Mouse (Mus musculus) forebrain, embryonic 10.5 days (tissue): ENCODE data around the gene Ms4a10. TPM values are rescaled to one million over a fixed set of nuclear protein-coding genes. Genes with fewer than 3 reads are reported as not detected.

Experiments
- DNase-seq: peaks from one replicate; pipeline ENCODE4 v3.0.0-alpha.2; 2017; ENCODE audit warnings: low spot score; ENCODE audit errors: extremely low spot score
- H3K27ac ChIP-seq: fragments of 300-500 bp; sonication (generic); 2 replicates; pipeline ENCODE4 v1.5.1; 2016; ENCODE audit warnings: mild to moderate bottlenecking
- H3K27me3 ChIP-seq: fragments of 300-500 bp; sonication (generic); 2 replicates; pipeline ENCODE4 v1.6.1; 2016; ENCODE audit warnings: mild to moderate bottlenecking; ENCODE audit not compliant: poor library complexity, severe bottlenecking
- H3K36me3 ChIP-seq: fragments of 300-500 bp; sonication (generic); replicated peaks from 2 replicates; pipeline ENCODE4 v1.6.1; 2016; ENCODE audit warnings: mild to moderate bottlenecking, moderate library complexity
- H3K4me1 ChIP-seq: fragments of 300-500 bp; sonication (generic); 2 replicates; pipeline ENCODE4 v1.6.1; 2016
- H3K4me3 ChIP-seq: fragments of 300-500 bp; sonication (generic); 2 replicates; pipeline ENCODE4 v1.5.1; 2016; ENCODE audit warnings: mild to moderate bottlenecking, moderate library complexity
- H3K9me3 ChIP-seq: fragments of 300-500 bp; sonication (generic); 2 replicates; pipeline ENCODE4 v1.6.1; 2016; ENCODE audit warnings: mild to moderate bottlenecking, moderate library complexity
- WGBS: fragments of 180-500 bp; shearing (Covaris S2); methylation state at CpG from one replicate; pipeline ENCODE4 v1.1.7; 2016; 5-methylcytosine and 5-hydroxymethylcytosine counted together
- polyA plus RNA-seq: library from polyadenylated mRNA; unstranded; fragments of >200 nt; fragmentation: Nextera tagmentation; extraction: Ambion mirVana; gene quantifications from 2 replicates; pipeline ENCODE4 v1.2.1, GENCODE M21; 2016

Ms4a10 gene
- polyA plus RNA-seq = not detected in 2 replicates

DNA sequence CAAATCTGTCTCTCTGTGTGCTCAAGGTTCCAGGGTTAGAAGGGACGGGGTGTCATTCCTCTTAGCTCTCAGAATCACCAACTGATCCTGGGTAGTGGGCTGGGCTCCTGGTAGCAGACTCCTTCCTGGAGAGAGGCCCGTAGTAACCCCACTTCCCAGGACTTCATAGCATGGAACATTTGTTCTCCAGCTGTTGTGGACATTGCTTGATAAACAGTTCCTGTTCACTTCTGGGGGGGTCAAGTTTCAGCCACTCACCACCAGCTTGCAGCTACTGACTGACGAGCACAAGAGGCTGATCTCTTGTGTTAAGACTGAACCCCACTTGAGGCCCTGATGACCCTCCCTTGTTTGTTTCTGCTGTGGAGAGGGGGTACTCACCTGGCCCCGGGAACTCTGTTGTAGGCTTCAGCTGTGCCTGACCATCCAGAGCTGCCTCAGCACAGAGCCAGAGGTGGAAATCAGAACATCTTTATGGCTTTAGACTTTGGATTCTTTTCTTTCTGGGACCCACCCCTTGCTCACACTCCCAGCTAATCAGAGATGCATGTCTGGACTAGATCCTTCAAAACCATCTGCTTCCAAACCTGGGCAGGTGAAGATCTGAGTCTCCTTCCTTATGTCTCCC, at the start of gene Ms4a10:
Gene Ms4a10, minus strand, starts transcription at position 433 of the 628 bp plus-strand sequence.
- Histone ChIP-seq H3K9me3 (peaks cover 14% of the 10 kb centered on the region; the same call in 1 of the 2 replicates), H3K4me3 (no peak within 1 kb of the TSS), H3K27me3 (0 out of 2 replicates have a peak, but pooled peaks cover 7% of the 10 kb centered on the region), H3K4me1 (peaks cover 4% of the 10 kb centered on the region), H3K36me3 (no peaks in the 10 kb centered on the region), H3K27ac (no peak within 1 kb of the TSS)
- 73% methylated on average over 4 of the region's 4 CpGs for WGBS
- no peak for DNase-seq

GRCm38 (mm10) chr19:11022382-11022781, 47.9 kb upstream of the Ms4a10 start:
- H3K27ac ChIP-seq = no peak overlapping the region
- DNase-seq = no peak

GRCm38 (mm10) chr19:11017891-11018290, 43.4 kb upstream of the Ms4a10 start, which contains the start of gene Ms4a18:
Gene Ms4a18, minus strand, starts transcription at chr19:11018031.
- DNase-seq = no peak
- H3K27me3 ChIP-seq = no peaks in the 10 kb centered on the region
- no peaks in the 10 kb centered on the region for H3K9me3 ChIP-seq
- no peak within 1 kb of the TSS for H3K4me3 ChIP-seq
- 90% methylated on average over 3 of the region's 3 CpGs for WGBS
- no peak within 1 kb of the TSS for H3K27ac ChIP-seq
- H3K36me3 ChIP-seq = no peaks in the 10 kb centered on the region
- no peaks in the 10 kb centered on the region for H3K4me1 ChIP-seq

More at GRCm38 (mm10) chr19:11022382-11022781, 47.9 kb upstream of the Ms4a10 start:
- Histone ChIP-seq H3K4me1 (no peaks in the 10 kb centered on the region), H3K36me3 (no peaks in the 10 kb centered on the region), H3K27me3 (no peaks in the 10 kb centered on the region), H3K9me3 (no peaks in the 10 kb centered on the region), H3K4me3 (no peak overlapping the region)

- no peaks in the 10 kb centered on the region for H3K4me1 ChIP-seq
- 93% methylated on average over 2 of the region's 2 CpGs for WGBS
These were observed 42.8 kb upstream of the Ms4a10 start for GRCm38 (mm10) chr19:11017251-11017650.

DNA sequence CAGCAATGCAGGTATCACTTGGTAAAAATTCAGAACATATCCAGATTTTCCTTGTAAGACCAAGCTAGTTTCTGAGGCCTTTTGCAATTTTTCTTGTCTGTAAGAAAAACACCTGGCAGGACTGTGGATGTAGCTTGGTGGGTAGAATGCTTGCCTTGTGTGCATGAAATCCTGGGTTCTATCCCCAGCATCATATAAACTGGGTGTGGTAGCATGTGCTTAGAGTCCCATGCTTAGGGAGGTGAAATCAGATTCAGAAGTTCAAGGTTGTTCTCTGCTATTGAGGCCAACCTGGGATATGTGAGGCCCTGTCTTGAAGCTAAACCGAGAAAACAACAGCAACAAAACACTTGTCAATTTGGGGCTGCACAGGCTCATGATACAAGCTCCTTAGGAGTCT, 41.5 kb upstream of the Ms4a10 start:
- no peak for DNase-seq

More at GRCm38 (mm10) chr19:11017251-11017650, 42.8 kb upstream of the Ms4a10 start:
- Histone ChIP-seq H3K36me3 (no peaks in the 10 kb centered on the region), H3K4me3 (no peak overlapping the region), H3K27me3 (no peaks in the 10 kb centered on the region), H3K9me3 (no peaks in the 10 kb centered on the region), H3K27ac (no peak overlapping the region)
- no peak for DNase-seq

GRCm38 (mm10) chr19:11015468-11015867, 41.0 kb upstream of the Ms4a10 start:
- Histone ChIP-seq H3K27ac (no peak overlapping the region), H3K4me1 (no peaks in the 10 kb centered on the region), H3K27me3 (no peaks in the 10 kb centered on the region), H3K4me3 (no peak overlapping the region), H3K9me3 (no peaks in the 10 kb centered on the region), H3K36me3 (no peaks in the 10 kb centered on the region)
- no peak for DNase-seq

More for the DNA sequence above, 41.5 kb upstream of the Ms4a10 start:
- Histone ChIP-seq H3K36me3 (no peaks in the 10 kb centered on the region), H3K4me3 (no peak overlapping the region), H3K27me3 (no peaks in the 10 kb centered on the region), H3K27ac (no peak overlapping the region), H3K9me3 (no peaks in the 10 kb centered on the region), H3K4me1 (no peaks in the 10 kb centered on the region)
- 80% methylated on average over 1 of the region's 1 CpGs for WGBS

DNA sequence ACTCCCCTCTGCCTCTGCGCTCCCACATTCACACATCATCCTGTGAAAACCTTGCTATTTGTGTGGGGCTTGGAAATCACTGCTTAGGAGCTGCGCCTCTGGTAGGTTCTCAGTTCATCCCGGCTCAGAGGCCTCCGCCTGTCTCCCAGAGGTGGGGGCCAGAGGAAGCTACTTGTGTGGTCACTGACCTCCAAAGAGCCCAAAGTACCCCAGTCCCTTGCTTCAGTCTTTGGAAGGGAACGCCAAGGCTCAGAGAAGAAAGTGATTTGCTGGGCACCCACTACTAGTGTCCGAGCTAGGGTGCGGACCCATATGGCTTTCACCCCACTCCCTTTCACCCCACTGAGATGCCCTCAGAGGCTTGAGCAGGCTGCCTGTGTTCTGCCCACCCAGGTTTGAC, 18.7 kb upstream of the Ms4a10 start, which contains the start of gene Ms4a15:
Gene Ms4a15, minus strand, starts transcription at position 101 of the 400 bp plus-strand sequence.
- no peak within 1 kb of the TSS for H3K4me3 ChIP-seq
- WGBS = 88% methylated on average over 7 of the region's 7 CpGs

DNA sequence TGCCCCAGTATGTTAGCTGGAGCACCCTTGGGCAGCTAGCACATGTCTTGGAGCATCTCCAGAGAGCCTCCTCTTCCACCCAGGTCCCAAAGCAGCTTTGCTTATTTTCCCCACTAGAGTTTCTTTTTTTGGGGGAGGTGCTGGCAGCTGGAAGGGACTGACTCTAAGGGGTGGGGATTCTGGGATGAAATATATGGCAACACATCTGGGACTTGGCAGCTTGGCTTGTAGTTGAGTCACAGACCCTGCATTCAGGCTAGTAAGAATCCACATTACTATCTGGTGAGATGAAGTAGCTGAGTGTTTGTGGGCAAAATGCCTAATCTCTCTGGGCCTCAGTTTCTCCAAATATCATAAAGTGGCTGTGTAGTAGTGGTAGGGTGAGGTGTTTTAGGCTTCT, 17.4 kb upstream of the Ms4a10 start:
- Histone ChIP-seq H3K36me3 (no peaks in the 10 kb centered on the region), H3K27me3 (no peaks in the 10 kb centered on the region), H3K27ac (no peak overlapping the region), H3K4me3 (no peak overlapping the region), H3K4me1 (no peaks in the 10 kb centered on the region), H3K9me3 (no peaks in the 10 kb centered on the region)
- no peak for DNase-seq

More for the DNA sequence above, 18.7 kb upstream of the Ms4a10 start, which contains the start of gene Ms4a15:
- DNase-seq = no peak
- Histone ChIP-seq H3K27me3 (no peaks in the 10 kb centered on the region), H3K4me1 (no peaks in the 10 kb centered on the region), H3K27ac (no peak within 1 kb of the TSS), H3K36me3 (no peaks in the 10 kb centered on the region), H3K9me3 (no peaks in the 10 kb centered on the region)

DNA sequence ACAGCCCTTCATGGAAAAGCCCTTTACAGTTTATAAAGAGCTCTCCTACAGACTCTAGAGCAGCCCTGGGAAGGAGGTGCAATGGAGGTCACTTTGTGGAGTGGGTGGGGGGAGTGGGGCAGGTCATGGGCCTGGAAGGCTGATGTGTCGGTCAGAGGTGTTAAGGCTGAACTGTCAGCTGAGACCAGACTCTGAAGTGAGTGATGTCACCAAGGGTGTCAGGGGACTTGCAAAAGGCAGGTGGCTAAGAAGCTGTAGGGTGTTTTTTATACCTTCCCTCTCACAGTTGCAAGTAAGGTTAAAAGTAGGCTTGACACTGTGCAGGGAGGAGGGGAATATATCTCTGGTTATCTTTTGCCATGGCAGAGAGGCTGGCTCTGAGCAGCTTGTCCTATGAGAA, 16.3 kb upstream of the Ms4a10 start:
- 81% methylated on average over 1 of the region's 1 CpGs for WGBS
- no peaks in the 10 kb centered on the region for H3K27me3 ChIP-seq
- no peak overlapping the region for H3K27ac ChIP-seq
- no peak for DNase-seq
- no peaks in the 10 kb centered on the region for H3K4me1 ChIP-seq
- no peak overlapping the region for H3K4me3 ChIP-seq
- H3K36me3 ChIP-seq = no peaks in the 10 kb centered on the region
- no peaks in the 10 kb centered on the region for H3K9me3 ChIP-seq

GRCm38 (mm10) chr19:10988563-10988962, 14.1 kb upstream of the Ms4a10 start:
- H3K27me3 ChIP-seq = no peaks in the 10 kb centered on the region
- no peak overlapping the region for H3K4me3 ChIP-seq
- no peaks in the 10 kb centered on the region for H3K36me3 ChIP-seq
- no peak for DNase-seq
- no peaks in the 10 kb centered on the region for H3K4me1 ChIP-seq
- H3K27ac ChIP-seq = no peak overlapping the region
- 91% methylated on average over 1 of the region's 1 CpGs for WGBS
- no peaks in the 10 kb centered on the region for H3K9me3 ChIP-seq

DNA sequence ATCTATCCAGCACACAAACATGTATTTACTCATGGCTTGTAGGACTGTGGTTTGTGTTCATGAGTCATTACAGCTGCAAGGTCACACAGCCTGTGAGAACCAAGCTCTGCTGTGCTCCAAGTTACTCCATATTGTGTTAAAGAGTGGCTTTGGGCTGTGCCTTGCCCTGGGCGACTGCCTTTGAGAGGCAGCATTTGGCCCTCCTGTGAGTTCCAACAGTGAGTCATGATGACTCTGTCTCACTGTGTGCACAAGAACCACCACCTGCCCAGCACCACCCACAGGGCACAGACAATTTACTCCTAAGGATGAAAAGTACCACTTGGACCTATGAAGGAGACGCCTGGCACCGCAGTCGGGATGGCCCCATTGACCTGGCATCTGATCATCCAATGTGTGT, 11.4 kb upstream of the Ms4a10 start:
- no peak overlapping the region for H3K4me3 ChIP-seq
- no peaks in the 10 kb centered on the region for H3K27me3 ChIP-seq
- H3K4me1 ChIP-seq = no peaks in the 10 kb centered on the region
- WGBS = 92% methylated on average over 4 of the region's 4 CpGs
- H3K36me3 ChIP-seq = no peaks in the 10 kb centered on the region
- no peak for DNase-seq
- H3K27ac ChIP-seq = no peak overlapping the region
- H3K9me3 ChIP-seq = no peaks in the 10 kb centered on the region

DNA sequence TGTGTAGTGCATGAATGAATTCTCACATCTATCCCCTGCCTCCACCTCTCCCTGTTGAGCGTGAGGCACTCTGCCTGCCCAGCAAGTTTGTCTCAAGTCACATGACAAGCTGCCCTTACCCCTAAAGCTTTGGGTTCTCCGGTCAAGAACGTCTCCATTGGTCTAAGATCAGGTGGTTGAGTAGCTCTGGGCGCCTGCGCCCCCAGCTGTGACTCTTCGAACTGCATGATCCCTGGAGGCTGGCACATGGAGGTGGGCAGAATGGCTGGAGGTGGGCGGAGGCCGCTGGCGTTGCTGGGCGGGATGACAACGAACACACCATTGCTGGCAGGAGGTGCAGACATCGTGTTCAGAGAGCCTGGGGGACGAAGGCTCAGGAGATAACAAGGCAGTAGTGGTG, 10.1 kb upstream of the Ms4a10 start:
- Histone ChIP-seq H3K9me3 (no peaks in the 10 kb centered on the region), H3K27ac (no peak overlapping the region), H3K36me3 (no peaks in the 10 kb centered on the region), H3K4me3 (no peak overlapping the region), H3K4me1 (peaks cover 4% of the 10 kb centered on the region), H3K27me3 (no peaks in the 10 kb centered on the region)
- 82% methylated on average over 13 of the region's 13 CpGs for WGBS
- no peak for DNase-seq

DNA sequence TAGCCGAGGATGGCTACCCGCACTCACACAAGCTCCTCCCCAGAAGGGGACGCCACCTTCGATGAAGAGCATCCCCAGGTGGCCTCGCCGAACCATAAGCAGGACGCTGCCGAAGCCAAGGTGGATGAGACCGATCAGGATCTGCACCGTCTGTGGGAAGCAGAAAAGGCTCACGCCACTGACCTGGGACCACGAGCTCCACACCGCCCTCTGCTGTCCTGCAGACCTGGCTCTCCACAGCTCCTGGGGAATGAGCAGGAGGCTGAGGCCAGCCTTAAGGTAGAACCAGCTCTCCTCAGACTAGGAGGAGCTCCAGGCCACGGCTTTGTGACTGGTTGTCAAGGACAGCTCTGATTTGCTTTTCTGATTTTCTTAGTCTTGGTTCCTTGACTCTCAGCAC, 8.7 kb upstream of the Ms4a10 start:
- Histone ChIP-seq H3K36me3 (no peaks in the 10 kb centered on the region), H3K4me1 (peaks cover 10% of the 10 kb centered on the region), H3K4me3 (peak overlapping the region; percentile 27; the same call in 1 of the 2 replicates), H3K9me3 (no peaks in the 10 kb centered on the region), H3K27ac (no peak overlapping the region), H3K27me3 (0 out of 2 replicates have a peak, but pooled peaks cover 7% of the 10 kb centered on the region)
- DNase-seq = no peak
- 24% methylated on average over 14 of the region's 14 CpGs for WGBS
